Mouse (Mus musculus) lung, postnatal 25 days (tissue): ENCODE data around the gene Vps11.
"Not testable (repeated sequence)": the region's sequence is repeated elsewhere in the genome, so short reads cannot be mapped to it uniquely, and the experiment has no call there.

Source experiments
- DNase-seq: peaks from one replicate; pipeline ENCODE4 v3.0.0; 2022; ENCODE audit warnings: low spot score

The Vps11 gene

GRCm38 (mm10) chr9:44376141-44376540 is 14.7 kb upstream of the Vps11 start:
- DNase-seq, result no peak

DNA sequence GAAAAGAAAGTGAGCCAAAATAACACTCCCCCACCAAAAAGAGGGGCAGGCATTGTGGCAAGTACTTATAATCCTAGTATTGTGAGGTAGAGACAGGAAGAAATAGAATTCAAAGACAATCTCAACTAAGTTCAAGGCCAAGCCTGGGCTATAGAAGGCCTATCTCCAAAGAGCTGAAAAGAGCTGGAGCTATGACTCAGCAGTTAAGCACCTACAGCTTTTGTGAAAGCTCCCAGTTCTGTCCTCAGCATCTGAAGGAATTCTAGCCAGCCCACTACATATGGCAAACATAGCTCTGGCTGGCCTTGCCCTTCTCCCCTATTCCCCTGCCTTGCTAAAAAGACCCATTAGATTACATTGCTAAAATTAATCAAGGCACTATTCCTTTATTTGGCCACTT is 11.9 kb upstream of the Vps11 start:
- no peak for DNase-seq

DNA sequence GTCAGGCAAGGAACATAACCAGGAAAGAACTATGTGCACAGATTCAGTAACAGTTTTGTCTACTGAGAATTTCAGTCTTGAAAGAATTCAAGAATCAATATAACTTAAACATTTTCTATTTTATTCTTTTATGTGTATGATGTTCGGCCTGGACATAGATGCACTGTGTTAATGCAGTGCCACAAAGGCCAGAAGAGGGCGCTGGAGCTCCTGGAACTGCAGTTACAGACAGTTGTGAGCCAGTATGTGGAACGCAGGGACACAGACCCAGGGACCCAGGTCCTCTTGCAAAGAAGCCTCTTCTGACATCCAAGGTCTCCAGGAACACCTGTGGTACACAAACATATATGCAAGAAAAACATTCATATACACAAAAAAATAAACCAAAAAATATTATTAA is 3.0 kb upstream of the Vps11 start:
- DNase-seq, result no peak

DNA sequence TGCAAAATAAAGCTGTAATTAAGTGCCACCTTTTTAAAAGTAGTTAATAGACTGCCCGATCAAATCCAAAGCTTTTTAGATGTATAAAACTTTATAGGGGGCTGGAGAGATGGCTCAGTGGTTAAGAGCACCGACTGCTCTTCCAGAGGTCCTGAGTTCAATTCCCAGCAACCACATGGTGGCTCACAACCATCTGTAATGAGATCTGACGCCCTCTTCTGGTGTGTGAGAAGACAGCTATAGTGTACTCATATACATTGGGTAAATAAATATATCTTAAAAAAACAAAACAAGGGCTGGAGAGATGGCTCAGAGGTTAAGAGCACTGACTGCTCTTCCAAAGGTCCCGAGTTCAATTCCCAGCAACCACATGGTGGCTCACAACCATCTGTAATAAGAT is 461 bp upstream of the Vps11 start:
- DNase-seq, result not testable (repeated sequence)

- peak; percentile 38 for DNase-seq
These were observed 4.3 kb downstream of the Vps11 start for GRCm38 (mm10) chr9:44357207-44357606.

DNA sequence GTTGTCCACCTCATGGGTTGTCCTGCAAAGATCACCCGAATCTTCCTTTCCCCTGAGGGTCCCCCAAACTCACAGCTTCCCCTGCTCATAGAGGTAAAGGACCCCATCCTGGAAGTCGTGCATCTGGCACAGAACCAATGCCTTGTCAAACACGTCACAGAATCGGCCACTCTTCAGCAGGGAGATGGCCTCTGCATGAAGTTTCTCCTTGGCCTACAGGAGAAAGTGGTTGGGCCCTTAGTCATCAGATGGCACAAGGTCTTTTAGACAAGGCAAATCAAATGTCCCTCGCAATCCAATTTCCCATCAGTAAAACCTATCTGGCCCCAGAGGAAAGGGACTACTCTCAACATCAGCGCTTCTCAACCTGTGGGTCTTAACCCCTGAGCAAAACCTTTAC is 8.3 kb downstream of the Vps11 start:
- no peak for DNase-seq

GRCm38 (mm10) chr9:44352337-44352736 is 9.1 kb downstream of the Vps11 start:
- no peak for DNase-seq

DNA sequence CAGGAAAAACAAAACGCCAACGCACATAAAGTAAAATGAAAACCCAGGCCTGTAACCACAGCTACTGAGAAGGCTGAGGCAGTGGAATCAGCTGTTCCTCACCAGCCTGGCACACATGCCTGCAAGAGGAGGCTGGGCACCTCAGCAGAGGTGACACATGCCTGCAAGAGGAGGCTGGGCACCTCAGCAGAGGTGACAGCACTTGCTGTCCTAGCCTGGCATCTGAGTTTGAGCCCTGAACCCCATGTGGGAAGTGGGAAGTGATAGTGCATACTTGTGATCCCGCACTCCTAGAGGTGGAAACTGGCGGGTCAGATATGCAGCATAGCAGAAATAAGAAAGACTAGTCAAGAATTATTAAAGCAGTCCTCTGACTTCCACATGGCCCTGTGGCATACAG is 10.1 kb downstream of the Vps11 start:
- DNase-seq, result no peak

DNA sequence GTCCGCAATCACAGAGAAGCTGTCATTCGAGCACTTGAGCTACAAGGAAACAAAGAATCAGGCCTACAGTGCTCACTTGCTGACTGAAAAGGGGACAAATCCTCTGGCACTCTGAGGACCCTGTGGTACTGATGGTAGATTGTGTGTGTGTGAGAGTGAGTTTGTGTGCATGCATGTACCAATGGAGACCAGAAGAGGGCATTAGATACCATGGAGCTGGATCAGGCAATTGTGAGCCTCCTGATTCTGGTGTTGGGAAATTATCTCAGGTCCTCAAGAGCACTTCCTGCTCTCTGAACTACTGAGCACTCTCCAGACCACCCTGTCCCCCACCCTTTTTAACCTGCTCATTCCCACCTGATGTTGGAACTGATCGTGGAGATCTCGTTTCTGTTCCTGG is 12.9 kb downstream of the Vps11 start:
- DNase-seq, result no peak

DNA sequence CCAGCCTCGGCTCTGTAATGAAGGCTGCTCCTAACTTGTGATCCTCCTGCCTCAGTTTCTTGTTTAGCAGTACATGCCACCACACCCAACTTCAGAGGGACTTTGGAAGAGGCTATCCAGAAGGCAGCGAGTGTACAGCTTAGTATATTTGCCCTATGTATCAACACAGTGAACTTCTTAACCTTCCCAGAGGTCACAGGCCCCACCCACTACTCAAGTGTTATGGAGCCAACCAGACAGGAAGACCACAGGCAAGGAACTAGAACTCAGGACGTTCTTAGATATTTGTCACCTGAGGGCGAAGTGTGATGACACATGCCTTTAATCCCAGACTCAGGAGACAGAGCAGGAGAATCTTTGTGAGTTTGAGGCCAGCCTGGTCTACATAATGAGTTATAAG is 13.8 kb downstream of the Vps11 start:
- DNase-seq, result no peak

GRCm38 (mm10) chr9:44347166-44347565 is 14.3 kb downstream of the Vps11 start:
- DNase-seq, result no peak

GRCm38 (mm10) chr9:44345570-44346433 is 15.7 kb downstream of the Vps11 start:
- no peak for DNase-seq

GRCm38 (mm10) chr9:44343781-44344421 is 17.6 kb downstream of the Vps11 start, which contains the start of gene Hmbs:
TSS of gene Hmbs (minus strand) at chr9:44344228.
- DNase-seq, result peak; percentile 95

- DNase-seq, result no peak
These were observed 18.2 kb downstream of the Vps11 start for GRCm38 (mm10) chr9:44343290-44343689.

DNA sequence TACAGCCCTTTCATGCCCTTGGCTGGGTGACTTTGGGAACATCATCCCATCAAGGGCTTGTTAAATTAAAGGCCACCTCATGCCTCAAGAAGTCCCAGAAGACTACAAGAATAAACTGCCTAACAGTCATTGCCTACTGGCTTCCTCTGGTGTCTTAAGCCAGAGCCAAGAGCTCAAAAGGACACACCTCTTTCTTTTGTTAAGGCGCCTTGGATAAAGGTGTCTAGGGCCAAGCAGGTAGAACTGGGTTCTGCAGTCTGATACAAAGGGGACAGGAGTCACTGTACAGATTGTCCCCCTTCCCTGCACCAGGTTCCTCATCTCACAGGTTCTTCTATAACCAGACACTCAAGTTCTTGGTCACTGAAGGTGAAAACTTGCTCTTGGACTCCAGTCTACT is 18.9 kb downstream of the Vps11 start:
- DNase-seq, result no peak

GRCm38 (mm10) chr9:44342173-44342572 is 19.3 kb downstream of the Vps11 start:
- no peak for DNase-seq

GRCm38 (mm10) chr9:44341487-44341886 is 20.0 kb downstream of the Vps11 start:
- no peak for DNase-seq

- no peak for DNase-seq
These were observed 22.9 kb downstream of the Vps11 start for GRCm38 (mm10) chr9:44338574-44338973.

DNA sequence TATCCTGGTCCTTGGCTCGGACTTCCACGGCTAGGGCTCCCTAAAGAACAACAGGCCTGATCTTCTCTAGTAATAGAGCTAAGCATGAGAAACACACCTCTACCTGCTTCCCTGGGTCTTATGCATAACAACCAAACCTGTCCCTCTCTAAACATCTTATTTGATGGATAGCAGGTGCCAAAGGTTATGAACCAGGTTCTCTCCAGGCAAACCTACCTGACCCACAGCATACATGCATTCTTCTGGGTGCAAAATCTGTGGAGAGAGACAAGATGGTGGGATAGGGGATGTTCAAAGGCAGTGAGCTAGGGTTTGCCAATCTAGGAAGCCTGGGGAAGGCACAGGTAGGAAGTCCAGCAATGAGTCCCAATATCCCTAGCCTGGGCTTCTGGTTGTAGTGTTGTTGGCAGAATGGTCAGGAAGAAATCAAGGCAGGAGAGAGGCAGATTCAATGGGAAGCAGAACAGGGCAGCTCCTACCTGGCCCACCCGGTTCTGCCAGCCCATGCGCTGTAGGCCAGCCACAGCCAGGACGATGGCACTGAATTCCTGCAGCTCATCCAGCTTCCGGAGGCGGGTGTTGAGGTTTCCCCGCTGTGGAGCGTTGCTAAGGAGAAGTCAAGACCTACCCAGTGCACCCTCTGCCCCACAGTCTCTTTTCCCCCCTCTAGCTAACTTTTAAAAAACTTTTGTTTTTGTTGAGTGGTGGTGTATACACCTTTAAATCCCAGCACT is 23.9 kb downstream of the Vps11 start:
- DNase-seq, result no peak

DNA sequence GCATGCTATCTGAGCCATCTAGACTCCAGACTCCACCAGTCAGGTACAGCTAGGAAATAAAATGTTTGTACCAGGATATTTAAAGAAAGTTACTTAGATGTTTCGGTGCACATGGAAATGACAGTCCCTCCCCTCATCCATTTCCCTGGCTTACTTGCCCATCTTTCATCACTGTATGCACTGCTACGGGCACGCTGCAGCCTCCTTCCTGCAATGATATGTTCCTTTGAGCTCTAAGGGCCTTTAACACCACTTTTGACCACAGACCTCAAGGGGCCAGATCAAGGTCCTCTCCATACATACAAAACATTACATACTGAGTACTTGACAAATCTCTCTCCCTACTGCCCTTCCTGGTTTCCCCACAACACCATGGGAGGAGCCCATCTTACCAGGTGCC is 24.5 kb downstream of the Vps11 start:
- DNase-seq, result no peak

GRCm38 (mm10) chr9:44336513-44336912 is 25.0 kb downstream of the Vps11 start:
- not testable (repeated sequence) for DNase-seq

- DNase-seq, result no peak
These were observed 25.4 kb downstream of the Vps11 start for GRCm38 (mm10) chr9:44336093-44336406.
